Mouse (Mus musculus) B cell, adult 62 days (primary cell): ENCODE data around the gene Sprr2a2. TPM values are rescaled to one million over a fixed set of nuclear protein-coding genes. Genes with fewer than 3 reads are reported as not detected.

Experiments
- total RNA-seq: library from RNA; stranded (reverse); gene quantifications from 4 replicates; pipeline ENCODE4 v1.2.4, GENCODE M21; 2023

Gene Sprr2a2
- total RNA-seq = not detected in 4 replicates

DNA sequence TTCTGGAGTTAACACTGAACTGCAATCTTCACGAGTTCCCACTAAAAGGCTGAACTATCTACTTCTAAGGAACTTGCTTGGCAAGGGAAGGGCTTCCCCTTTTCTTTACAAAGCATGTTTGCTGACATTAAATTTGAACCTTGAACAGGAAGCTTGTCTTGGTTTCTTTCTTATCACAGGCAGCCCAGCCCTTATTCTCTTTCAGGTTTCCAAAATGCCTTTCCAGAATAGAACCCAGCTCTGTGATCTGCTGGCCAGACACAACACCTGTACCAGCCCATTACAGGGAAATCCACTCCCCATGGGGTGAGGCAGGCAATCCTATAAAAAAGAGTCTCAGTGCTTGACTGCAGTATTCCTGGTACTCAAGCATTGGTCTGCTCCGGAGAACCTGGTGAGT lies at the start of gene Sprr2a2, which contains the start of gene Sprr2a1:
Gene Sprr2a2 (plus strand): TSS at position 352 of the 400 bp plus-strand sequence.
Gene Sprr2a1 (plus strand): TSS at position 231 of the 400 bp plus-strand sequence.

DNA sequence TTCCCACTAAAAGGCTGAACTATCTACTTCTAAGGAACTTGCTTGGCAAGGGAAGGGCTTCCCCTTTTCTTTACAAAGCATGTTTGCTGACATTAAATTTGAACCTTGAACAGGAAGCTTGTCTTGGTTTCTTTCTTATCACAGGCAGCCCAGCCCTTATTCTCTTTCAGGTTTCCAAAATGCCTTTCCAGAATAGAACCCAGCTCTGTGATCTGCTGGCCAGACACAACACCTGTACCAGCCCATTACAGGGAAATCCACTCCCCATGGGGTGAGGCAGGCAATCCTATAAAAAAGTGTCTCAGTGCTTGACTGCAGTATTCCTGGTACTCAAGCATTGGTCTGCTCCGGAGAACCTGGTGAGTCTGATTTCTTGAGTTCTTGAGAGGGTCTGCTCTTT lies 69.4 kb downstream of the Sprr2a2 start, which contains the start of gene Sprr2a3:
Gene Sprr2a3 (plus strand): TSS at position 317 of the 400 bp plus-strand sequence.

Other genes with a start within 250 kb of the Sprr2a2 start
- gene Pglyrp3, start 201.3 kb upstream of the Sprr2a2 start, total RNA-seq = not detected in 4 replicates
- gene Lor, start 132.8 kb upstream of the Sprr2a2 start, total RNA-seq = not detected in 4 replicates
- gene Prr9, start 92.0 kb upstream of the Sprr2a2 start, total RNA-seq = not detected in 4 replicates
- gene Lelp1, start 73.2 kb upstream of the Sprr2a2 start, total RNA-seq = not detected in 4 replicates
- not detected in 4 replicates for gene Sprr2a1, start 121 bp upstream of the Sprr2a2 start, total RNA-seq
- gene Sprr2a3, start 69.5 kb downstream of the Sprr2a2 start, total RNA-seq = not detected in 4 replicates
- not detected in 4 replicates for gene Sprr2b, start 100.7 kb downstream of the Sprr2a2 start, total RNA-seq
- gene Sprr2d, start 123.2 kb downstream of the Sprr2a2 start, total RNA-seq = not detected in 4 replicates
- gene Sprr2e, start 136.2 kb downstream of the Sprr2a2 start, total RNA-seq = not detected in 4 replicates
- not detected in 4 replicates for gene Sprr2f, start 149.3 kb downstream of the Sprr2a2 start, total RNA-seq
- not detected in 4 replicates for gene Sprr2h, start 169.8 kb downstream of the Sprr2a2 start, total RNA-seq
- gene Sprr2i, start 192.1 kb downstream of the Sprr2a2 start, total RNA-seq = not detected in 4 replicates
- gene Sprr2j-ps, start 202.2 kb downstream of the Sprr2a2 start, total RNA-seq = not detected in 4 replicates
- gene Gm9774, start 213.5 kb downstream of the Sprr2a2 start, total RNA-seq = 1.0 to 3.2 TPM in 2 of 4 replicates, not detected in the others
- not detected in 4 replicates for gene Sprr2k, start 216.7 kb downstream of the Sprr2a2 start, total RNA-seq
- not detected in 4 replicates for gene Sprr1b, start 222.9 kb downstream of the Sprr2a2 start, total RNA-seq
- not detected in 4 replicates for gene Sprr3, start 242.8 kb downstream of the Sprr2a2 start, total RNA-seq